Mouse (Mus musculus) layer of hippocampus, postnatal 10 days (tissue): Measurements from ENCODE around the gene Gm8206. TPM values are rescaled to one million over a fixed set of nuclear protein-coding genes. Genes with fewer than 3 reads are reported as not detected.
A peak's percentile ranks its signal among the peaks of the same experiment; 100 is the strongest.
"Not testable (repeated sequence)": the region's sequence is repeated elsewhere in the genome, so short reads cannot be mapped to it uniquely, and the experiment has no call there.

Experiments
- DNase-seq, 2 experiments: peaks; one replicate each; pipeline ENCODE4 v3.0.0; 2021; ENCODE audit warnings: low spot score in 2 of 2
- long read RNA-seq: library from polyadenylated mRNA; stranded (forward); transcript quantifications from one replicate; pipeline ENCODE4 v2.0.0, GENCODE M21; 2023
- total RNA-seq, 2 experiments: library from RNA; stranded (reverse); gene quantifications; 2 replicates each; pipeline ENCODE4 v1.2.3; 2021

Gm8206 gene
- under 1 TPM in 1 of 2 experiments, not detected in 1; 0.74 TPM for total RNA-seq
- long read RNA-seq = 0 reads

- not testable (repeated sequence) for DNase-seq
These were observed at the start of gene Gm8206 for GRCm38 (mm10) chr14:6093842-6094241. Gene Gm8206 (minus strand): TSS chr14:6093942.

- DNase-seq = not testable (repeated sequence)
These were observed 32.0 kb upstream of the Gm8206 start, which contains the start of gene Gm3476 for GRCm38 (mm10) chr14:6125707-6126106. Gene Gm3476 (minus strand): TSS chr14:6125807.

- DNase-seq = peak; percentile 56 to 69
These were observed 14.7 kb upstream of the Gm8206 start, which contains the start of gene Gm3468 for GRCm38 (mm10) chr14:6108272-6108925. Gene Gm3468 (minus strand): TSS chr14:6108665.

- DNase-seq = not testable (repeated sequence)
These were observed 13.8 kb upstream of the Gm8206 start for GRCm38 (mm10) chr14:6107500-6107899.

DNA sequence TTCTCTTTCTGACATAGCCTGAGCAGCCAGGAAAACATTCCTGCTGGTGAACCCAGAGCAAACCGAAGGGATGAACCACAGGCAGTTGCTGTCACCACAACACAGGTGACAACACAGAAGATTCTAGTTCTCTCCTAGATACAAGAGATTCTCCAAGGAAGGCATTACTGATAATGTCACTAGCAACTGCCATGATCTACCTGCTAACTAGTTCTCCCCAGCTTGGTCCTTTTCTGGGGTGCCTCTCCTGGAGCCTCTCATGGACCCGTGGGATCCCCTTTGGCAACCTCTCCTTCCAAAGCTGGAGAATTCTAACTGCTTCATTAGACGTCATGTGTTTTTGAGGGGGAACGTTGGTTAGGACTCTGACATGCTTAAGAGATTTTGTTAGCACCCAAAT, 35.6 kb downstream of the Gm8206 start, which contains the start of gene Gm6337:
TSS of gene Gm6337 (minus strand) at position 101 of the 400 bp plus-strand sequence.
- DNase-seq = not testable (repeated sequence)

- not testable (repeated sequence) for DNase-seq
These were observed 106.6 kb downstream of the Gm8206 start for GRCm38 (mm10) chr14:5987136-5987535.

DNA sequence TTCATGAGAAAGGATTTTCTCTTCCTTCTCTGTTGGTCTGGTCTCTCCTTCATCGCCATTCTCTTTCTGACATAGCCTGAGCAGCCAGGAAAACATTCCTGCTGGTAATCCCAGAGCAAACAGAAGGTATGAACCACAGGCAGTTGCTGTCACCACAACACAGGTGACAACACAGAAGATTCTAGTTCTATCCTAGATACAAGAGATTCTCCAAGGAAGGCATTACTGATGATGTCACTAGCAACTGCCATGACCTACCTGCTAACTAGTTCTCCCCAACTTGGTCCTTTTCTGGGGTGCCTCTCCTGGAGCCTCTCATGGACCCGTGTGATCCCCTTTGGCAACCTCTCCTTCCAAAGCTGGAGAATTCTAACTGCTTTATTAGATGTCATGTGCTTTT, 114.7 kb downstream of the Gm8206 start, which contains the start of gene Gm3453:
TSS of gene Gm3453 (minus strand) at position 101 of the 400 bp plus-strand sequence.
- not testable (repeated sequence) for DNase-seq

Other genes with a start within 250 kb of the Gm8206 start
- gene Gm8237, start 213.6 kb downstream of the Gm8206 start, total RNA-seq = 1 to 10 TPM in 1 of 2 experiments, under 1 TPM in 1; 0.94 to 1.4 TPM
- 1 to 10 TPM; 1.2 to 1.6 TPM for gene Gm3248, start 132.2 kb downstream of the Gm8206 start, total RNA-seq
- under 1 TPM in 1 of 2 experiments, not detected in 1; 0.39 TPM for gene Gm3453, start 114.8 kb downstream of the Gm8206 start, total RNA-seq
- not detected for gene Gm6337, start 35.7 kb downstream of the Gm8206 start, total RNA-seq
- gene Gm3468, start 14.7 kb upstream of the Gm8206 start, total RNA-seq = 1 to 10 TPM; 1.8 to 2.3 TPM
- gene Gm3476, start 31.9 kb upstream of the Gm8206 start, total RNA-seq = not detected
- gene Gm21560, start 125.3 kb upstream of the Gm8206 start, total RNA-seq = 1 to 10 TPM; 1.5 to 2.8 TPM
- gene Gm3411, start 193.3 kb upstream of the Gm8206 start, total RNA-seq = 1 to 10 TPM; 3.5 to 4.0 TPM
- not detected for gene Gm21103, start 210.9 kb upstream of the Gm8206 start, total RNA-seq
- not detected for gene Gm3618, start 249.7 kb upstream of the Gm8206 start, total RNA-seq